Mouse (Mus musculus): ENCODE data around the gene Cdk4.
"Not testable (repeated sequence)": the region's sequence is repeated elsewhere in the genome, so short reads cannot be mapped to it uniquely, and the experiment has no call there.

Cdk4 gene

GRCm38 (mm10) chr10:127058161-127058560, 5.2 kb upstream of the Cdk4 start:
- peak; percentile 69 to 88 for DNase-seq (ENCODE audit: low spot score in 2 of 2)

DNA sequence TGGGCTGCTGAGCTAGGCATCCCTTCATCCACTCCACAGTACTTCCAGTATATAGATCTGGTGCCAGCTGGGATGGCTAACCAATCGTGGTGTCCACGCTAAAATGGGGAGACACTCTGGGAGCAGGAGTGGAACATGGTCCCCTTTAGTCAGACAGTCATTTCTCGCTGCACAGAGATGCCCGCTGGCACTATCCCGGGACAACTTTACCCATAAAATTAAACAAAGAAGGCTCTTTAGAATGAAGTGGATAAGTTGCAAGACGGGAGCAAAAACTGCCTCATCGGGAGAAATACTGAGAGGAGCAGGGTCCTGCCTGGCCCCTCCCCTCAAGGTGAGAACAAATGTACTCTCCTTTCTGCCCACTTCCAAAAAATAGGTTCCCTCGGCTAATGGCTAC, 4.6 kb upstream of the Cdk4 start:
- DNase-seq (ENCODE audit: low spot score in 2 of 2) = no peak

DNA sequence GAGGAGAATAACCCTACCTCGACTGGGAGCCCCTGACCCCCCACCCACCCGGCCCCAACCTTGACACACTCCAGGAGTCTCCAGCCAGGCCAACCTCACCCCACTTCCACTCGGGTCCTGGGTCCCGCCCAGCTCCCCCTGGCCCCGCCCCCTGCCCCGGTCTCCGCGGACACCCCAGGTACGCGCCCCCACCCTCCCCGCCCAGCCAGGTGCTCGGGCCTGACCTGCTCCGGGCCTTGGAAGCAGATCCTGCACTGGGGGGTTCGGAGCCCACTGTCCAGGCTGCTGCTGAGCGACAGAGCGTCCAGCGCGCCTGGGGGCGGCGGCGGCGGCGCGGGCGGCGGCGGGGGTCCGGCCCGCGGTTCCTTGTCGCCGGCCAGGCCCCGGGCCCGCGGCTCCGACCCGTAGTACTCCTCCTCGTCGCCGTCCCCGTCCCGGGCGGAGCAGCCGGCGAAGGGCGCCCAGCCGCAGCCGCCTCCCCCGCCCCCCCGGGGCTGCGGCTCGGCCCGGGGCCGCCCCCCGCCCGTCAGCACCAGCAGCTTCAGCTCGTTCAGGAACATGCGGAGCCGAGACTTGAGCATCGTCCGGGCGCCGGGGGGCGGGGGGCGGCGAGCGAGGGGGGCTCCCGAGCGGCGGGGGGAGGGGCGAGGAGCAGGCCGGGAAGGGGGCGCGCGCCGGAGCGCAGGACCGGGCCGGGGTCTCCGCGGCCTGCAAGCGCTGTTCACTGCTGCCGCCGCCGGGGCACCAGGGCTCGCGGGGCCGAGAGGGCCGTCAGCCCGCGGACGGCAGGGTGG, 4.0 kb upstream of the Cdk4 start:
- no peak for DNase-seq (ENCODE audit: low spot score in 2 of 2)

- DNase-seq (ENCODE audit: low spot score in 2 of 2) = peak; percentile 70 to 74
Measured at GRCm38 (mm10) chr10:127059968-127060916, 3.1 kb upstream of the Cdk4 start, which contains the start of gene March9. March9 (minus strand) TSS chr10:127060184.

DNA sequence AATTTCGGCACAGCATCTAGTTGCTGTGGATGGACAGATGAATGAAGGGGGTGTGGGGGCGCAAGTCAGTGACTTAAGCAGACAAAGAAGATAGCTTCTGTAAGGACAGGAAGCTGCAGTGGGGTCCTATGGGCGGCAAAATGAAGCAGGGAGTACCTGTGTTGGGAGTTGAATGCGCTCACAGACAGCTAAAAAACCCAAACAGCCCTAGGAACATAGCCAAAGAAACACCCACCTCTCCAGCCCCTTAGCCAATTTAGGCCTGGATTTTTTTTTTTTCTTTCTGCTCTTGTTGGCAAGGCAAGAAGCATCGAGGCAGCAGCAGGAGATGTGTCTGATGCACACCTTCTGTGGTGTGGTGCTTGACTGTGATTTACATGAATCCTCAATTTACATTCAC, 2.2 kb upstream of the Cdk4 start:
- DNase-seq (ENCODE audit: low spot score in 2 of 2) = no peak

GRCm38 (mm10) chr10:127061513-127061912, 1.8 kb upstream of the Cdk4 start:
- DNase-seq (ENCODE audit: low spot score in 2 of 2) = no peak

DNA sequence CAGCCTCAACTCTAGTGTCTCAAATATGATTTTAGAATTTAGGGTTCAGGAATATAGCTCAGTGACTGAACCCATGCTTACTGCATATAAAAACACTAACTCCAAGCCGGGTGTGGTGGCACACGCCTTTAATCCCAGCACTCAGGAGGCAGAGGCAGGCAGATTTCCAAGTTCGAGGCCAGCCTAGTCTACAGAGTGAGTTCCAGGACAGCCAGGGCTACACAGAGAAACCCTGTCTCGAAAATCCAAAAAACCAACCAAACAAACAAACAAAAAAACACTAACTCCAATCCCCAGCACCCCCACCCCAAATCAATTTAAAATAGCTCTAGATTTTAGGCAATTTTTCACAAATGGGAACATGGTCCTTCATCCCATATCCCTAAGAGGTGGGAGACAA, 1.2 kb upstream of the Cdk4 start:
- not testable (repeated sequence) for DNase-seq (ENCODE audit: low spot score in 2 of 2)

DNA sequence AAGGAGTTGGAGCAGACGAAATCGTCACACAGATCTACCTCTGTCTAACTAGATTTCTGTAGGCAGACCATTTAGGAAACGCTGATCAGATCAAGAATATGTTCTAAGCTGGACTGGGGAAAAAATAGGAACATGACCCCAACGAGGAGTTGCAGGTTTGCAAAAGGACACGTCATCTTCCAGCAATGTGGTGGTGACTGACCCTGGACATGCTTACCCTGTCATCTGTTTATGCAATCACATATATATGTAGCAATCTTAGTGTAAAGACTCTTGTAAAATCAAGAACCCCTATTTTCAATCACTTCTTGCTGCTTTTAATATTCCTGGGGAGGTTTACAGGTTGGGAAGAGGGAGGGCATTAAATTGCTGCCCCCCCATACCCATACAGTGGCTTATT, 831 bp upstream of the Cdk4 start:
- DNase-seq (ENCODE audit: low spot score in 2 of 2) = no peak

- no peak for DNase-seq (ENCODE audit: low spot score in 2 of 2)
Measured at GRCm38 (mm10) chr10:127063913-127064870, 858 bp downstream of the Cdk4 start.

- no peak for DNase-seq (ENCODE audit: low spot score in 2 of 2)
Measured at GRCm38 (mm10) chr10:127065981-127066380, 2.6 kb downstream of the Cdk4 start.

DNA sequence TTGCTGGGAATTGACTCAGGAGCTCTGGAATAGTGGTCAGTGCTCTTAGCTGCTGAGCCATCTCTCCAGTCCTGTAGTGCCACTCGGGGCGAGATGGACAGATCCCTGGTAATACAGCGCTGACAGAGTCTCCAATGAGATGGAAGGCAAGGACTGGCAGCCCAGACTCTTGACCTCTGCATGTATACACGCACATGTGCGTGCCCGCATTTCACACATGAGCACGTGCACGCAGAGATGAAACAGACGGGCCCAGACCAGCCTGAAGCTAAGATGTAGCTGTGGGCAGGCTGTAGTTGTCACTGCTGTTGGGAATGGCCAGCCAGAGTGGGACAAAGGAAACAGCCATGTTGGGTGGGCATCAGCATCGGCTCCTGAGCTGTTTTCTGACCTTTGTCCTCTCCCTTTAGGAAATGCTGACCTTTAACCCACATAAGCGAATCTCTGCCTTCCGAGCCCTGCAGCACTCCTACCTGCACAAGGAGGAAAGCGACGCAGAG, 3.2 kb downstream of the Cdk4 start:
- no peak for DNase-seq (ENCODE audit: low spot score in 2 of 2)

GRCm38 (mm10) chr10:127068360-127069038, 5.2 kb downstream of the Cdk4 start:
- DNase-seq (ENCODE audit: low spot score in 2 of 2) = no peak

DNA sequence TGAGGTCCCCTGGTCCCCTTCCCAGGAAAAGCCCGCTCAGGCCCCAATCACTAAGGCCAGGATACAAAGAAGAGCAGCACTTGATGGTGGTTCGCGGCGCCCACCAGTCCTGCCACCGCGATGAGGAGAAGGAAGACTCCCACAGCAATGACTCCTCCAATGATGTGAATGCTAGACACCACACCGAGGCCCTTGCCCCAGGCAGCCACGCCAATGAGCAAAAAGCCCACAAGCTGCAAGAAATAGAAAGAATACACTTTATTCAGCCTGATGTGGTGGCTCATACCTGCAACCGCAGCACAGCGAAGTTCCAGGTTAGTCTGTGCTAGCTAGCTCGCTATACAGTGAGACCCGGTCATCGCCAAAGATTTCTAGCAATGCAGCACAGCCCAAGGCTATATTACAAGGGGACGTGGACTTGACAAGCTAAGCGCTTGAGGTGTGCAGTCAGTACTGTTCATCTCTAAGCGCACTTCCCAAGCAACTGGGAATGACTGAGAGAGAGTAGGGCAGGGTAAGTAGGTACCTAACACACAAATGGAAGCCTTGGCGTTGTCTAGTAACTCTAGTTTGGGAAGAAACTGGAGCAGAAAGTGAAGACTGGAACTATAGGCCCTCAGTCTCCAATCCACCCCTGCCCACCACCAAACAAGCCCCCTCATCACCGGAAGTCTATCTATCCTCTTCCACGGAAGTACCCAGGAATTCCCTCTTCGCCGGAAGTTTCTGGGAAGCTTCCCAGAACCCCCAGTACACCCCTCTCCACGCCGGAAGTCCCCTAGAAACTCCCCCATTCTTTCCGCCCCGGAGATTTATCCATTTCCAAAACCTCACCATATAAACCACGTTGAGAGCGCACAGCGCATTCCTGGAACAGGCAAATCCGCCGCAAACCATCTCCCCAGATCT, 6.2 kb downstream of the Cdk4 start:
- no peak for DNase-seq (ENCODE audit: low spot score in 2 of 2)

DNA sequence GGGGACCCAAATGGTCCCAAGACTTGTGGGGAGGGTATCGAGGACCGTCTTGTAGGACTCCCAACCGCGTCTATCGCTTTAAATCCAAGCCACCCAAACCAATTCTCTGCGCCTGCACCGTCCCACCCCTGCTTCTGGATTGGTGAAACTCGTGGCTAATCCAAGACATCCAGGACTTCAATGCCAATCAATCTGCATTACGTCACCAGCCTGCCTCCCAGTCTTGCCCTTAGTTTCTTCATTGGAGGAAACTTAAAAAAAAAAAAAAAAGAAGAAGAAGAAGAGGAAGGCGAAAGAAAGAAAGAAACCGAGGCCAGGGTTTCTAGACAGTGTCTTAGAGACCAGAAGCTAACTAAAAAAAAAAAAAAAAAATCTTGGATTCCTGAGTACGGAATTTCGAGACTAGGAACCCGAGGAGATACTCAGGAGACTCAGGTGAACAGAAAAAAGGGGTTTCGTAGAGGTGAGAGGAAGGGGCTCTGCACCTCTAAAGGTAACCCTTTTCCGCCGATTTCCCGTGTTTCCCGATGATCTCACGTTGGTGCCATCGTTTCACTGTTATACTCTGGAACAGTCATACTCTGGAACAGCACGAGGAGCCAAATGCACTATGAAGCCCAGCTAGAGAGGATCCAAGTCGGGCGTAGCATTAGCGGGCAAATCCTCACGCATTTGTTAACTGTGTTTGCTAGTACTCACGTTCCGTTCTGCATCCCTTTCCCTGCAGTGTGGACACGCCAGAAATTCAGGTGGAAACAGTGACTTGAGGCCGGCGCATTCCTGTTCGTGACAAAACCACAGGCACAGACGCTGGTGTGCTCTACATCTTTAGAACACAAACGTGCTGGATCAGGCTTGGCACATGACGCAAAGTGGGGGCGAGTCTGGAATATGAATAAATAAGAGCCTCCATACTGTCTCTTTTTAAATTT, 7.1 kb downstream of the Cdk4 start, which contains the start of gene Tspan31:
Gene Tspan31, minus strand, starts transcription at position 75 of the 932 bp plus-strand sequence.
- DNase-seq (ENCODE audit: low spot score in 2 of 2) = peak in 1 of 2 experiments; percentile 37

DNA sequence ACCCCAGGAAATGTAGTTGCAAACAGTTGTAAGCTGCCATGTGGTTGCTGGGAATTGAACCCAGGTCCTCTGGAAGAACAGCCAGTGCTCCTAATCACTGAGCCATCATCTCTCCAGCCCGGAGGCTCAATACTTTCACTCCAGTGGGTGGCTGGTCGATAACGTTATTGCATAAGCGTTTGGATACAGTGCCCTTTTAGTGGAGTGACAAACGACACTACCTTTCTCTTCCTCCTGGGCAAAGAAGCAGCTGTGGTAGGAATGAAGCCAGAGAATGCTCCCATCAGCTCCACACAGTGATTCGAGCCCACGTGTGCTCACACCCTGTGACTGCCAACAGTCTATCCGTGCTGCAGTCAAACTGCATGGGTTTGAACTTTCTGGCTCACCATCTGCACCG, 7.9 kb downstream of the Cdk4 start:
- no peak for DNase-seq (ENCODE audit: low spot score in 2 of 2)

DNA sequence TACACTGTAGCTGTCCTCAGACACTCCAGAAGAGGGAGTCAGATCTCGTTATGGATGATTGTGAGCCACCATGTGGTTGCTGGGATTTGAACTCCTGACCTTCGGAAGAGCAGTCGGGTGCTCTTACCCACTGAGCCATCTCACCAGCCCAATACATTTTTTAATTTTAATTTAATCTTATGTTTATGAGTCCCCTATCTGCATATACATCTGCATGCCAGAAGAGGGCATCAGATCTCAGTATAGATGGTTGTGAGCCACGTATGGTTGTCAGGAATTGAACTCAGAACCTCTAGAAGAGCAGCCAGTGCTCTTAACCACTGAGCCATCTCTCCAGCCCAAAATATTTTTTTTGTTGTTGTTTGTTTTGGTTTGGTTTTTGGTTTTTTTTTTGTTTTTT, 8.9 kb downstream of the Cdk4 start:
- not testable (repeated sequence) for DNase-seq (ENCODE audit: low spot score in 2 of 2)

- not testable (repeated sequence) for DNase-seq (ENCODE audit: low spot score in 2 of 2)
Measured at GRCm38 (mm10) chr10:127072969-127073368, 9.6 kb downstream of the Cdk4 start.

- no peak for DNase-seq (ENCODE audit: low spot score in 2 of 2)
Measured at GRCm38 (mm10) chr10:127073981-127074380, 10.6 kb downstream of the Cdk4 start.
